Mouse (Mus musculus) embryonic stem cell, embryonic (primary cell): ENCODE results near the gene Rpe.

Source experiments
- CTCF ChIA-PET, 4 experiments: fragments of 300-600 bp in 2 of 4; fragments of 350-600 bp in 2 of 4; sonication (Branson Sonifier 250); formaldehyde crosslinking; loops; one replicate each; lab custom pipeline; 2022; ENCODE audit warnings: inconsistent platforms in 2 of 4; lab: Charles Lee
- POLR2A ChIA-PET, 4 experiments: fragments of 300-600 bp in 2 of 4; fragments of 350-600 bp in 2 of 4; sonication (Branson Sonifier 250); formaldehyde crosslinking; loops; one replicate each; lab custom pipeline; 2022; ENCODE audit warnings: antibody characterized with exemption in 4 of 4, inconsistent platforms in 1 of 4; lab: Charles Lee

The Rpe gene

GRCm38 (mm10) chr1:66704523-66704922 lies 3.9 kb downstream of the Rpe start:
- ChIA-PET POLR2A (interaction anchor here in 1 of 4 experiments (1.2 to 5.7 kb wide), 5 partner anchors 9 to 84 kb away, joined by 3 to 36 read pairs (median 14); no protein-coding TSS in a partner anchor), CTCF (no interaction called here)

- ChIA-PET CTCF (no interaction called here), POLR2A (interaction anchor here in 3 of 4 experiments (0.7 to 6.9 kb wide), 15 partner anchors 9 to 50 kb away, joined by 3 to 89 read pairs (median 6); partner anchors contain the start of gene Rpe (in 2 of the 3))
Measured at GRCm38 (mm10) chr1:66712859-66713258, 12.2 kb downstream of the Rpe start.

- CTCF ChIA-PET: no interaction called here
- POLR2A ChIA-PET: interaction anchor here in 1 of 4 experiments (1.0 to 1.6 kb wide), 5 partner anchors 9 to 30 kb away, joined by 3 to 6 read pairs (median 5); partner anchors contain the start of gene Rpe
Measured at GRCm38 (mm10) chr1:66730581-66730980, 29.9 kb downstream of the Rpe start.

GRCm38 (mm10) chr1:66768764-66769163 lies 68.1 kb downstream of the Rpe start:
- CTCF ChIA-PET: no interaction called here
- POLR2A ChIA-PET: no interaction called here
